Comparison of ENCODE assay signal across 8 mouse cellular contexts in genomic region chr16:32078408-32078990, GRCm38 (mm10). TPM values are rescaled to one million over a fixed set of nuclear protein-coding genes. Genes with fewer than 3 reads are reported as not detected.
DNase-seq lines count a peak whose midpoint lies in the region; ATAC-seq and TF ChIP-seq lines count a peak whose summit lies in the region.

No protein-coding gene starts in this region.

- H3K27ac ChIP-seq in layer of hippocampus, adult 2 months, result peak overlapping the region; percentile 90
- H3K27ac ChIP-seq in liver, postnatal 0 days (ENCODE audit: low read depth), result peak overlapping the region; percentile 99

- peak overlapping the region; percentile 75 for H3K4me2 ChIP-seq in liver, postnatal 0 days (ENCODE audit: low read depth, low read length)

- peak; percentile 9 for ATAC-seq in erythroblast, adult 5-6 weeks (replicated peaks; ENCODE audit: low FRiP score, poor library complexity, severe bottlenecking)
- ATAC-seq in liver, postnatal 0 days, result no peak

- peaks cover 21% of the 10 kb centered on the region for H3K4me1 ChIP-seq in liver, postnatal 0 days (ENCODE audit: insufficient read depth)

- TF ChIP-seq CTCF in layer of hippocampus, adult 2 months (conservative IDR thresholded peaks at IDR 0.05), result no peak
- TF ChIP-seq CTCF in liver, postnatal 0 days (IDR thresholded peaks at IDR 0.05; ENCODE audit: low read depth), result no peak

- TF ChIP-seq EP300 in liver, postnatal 0 days (IDR thresholded peaks at IDR 0.05; ENCODE audit: low read depth), result no peak

- under 1% methylated on average over 27 of the region's 30 CpGs for WGBS in liver, postnatal 0 days (ENCODE audit: insufficient replicate concordance)

- peak overlapping the region; percentile 88 for H3K9ac ChIP-seq in liver, postnatal 0 days (replicated peaks)

- peaks cover 6% of the 10 kb centered on the region for H3K36me3 ChIP-seq in liver, postnatal 0 days (replicated peaks; ENCODE audit: insufficient read depth, low read length)

- no peaks in the 10 kb centered on the region for H3K27me3 ChIP-seq in liver, postnatal 0 days (ENCODE audit: insufficient read depth, low read length)

- peak overlapping the region; percentile 70 for H3K4me3 ChIP-seq in layer of hippocampus, adult 2 months
- H3K4me3 ChIP-seq in liver, postnatal 0 days (ENCODE audit: low read depth, low read length), result peak overlapping the region; percentile 73

- peak; percentile 11 to 12 for DNase-seq in layer of hippocampus, adult 2 months (ENCODE audit: low spot score in 2 of 2)
- DNase-seq in layer of hippocampus, adult 8-10 months (ENCODE audit: low spot score in 2 of 2), result no peak
- peak; percentile 85 for DNase-seq in R1 (ENCODE audit: low read depth, low spot score)
- peak; percentile 69 for DNase-seq in induced T-regulatory cell, adult 2 months (ENCODE audit: low read depth)
- DNase-seq in liver, postnatal 0 days, result no peak
- DNase-seq in retina, postnatal 7 days (ENCODE audit: low read depth, low spot score), result peak; percentile 14
- no peak for DNase-seq in spleen, postnatal 14 days (ENCODE audit: low spot score in 2 of 2)

- H3K9me3 ChIP-seq in liver, postnatal 0 days (ENCODE audit: low read length), result no peaks in the 10 kb centered on the region

RNA-seq across cellular contexts. Expression of gene Pak2, which starts 0.6 kb away (rescaled TPM):
- total RNA-seq in layer of hippocampus, adult 2 months (2021), result 10 to 100 TPM; 29.2 to 29.7 TPM
- 10 to 100 TPM; 29.4 to 32.2 (median 30.6) TPM for total RNA-seq in layer of hippocampus, adult 8-10 months (2022)
- total RNA-seq in erythroblast, adult 5-6 weeks (2015; ENCODE audit: low replicate concordance), result 10.2 and 21.7 TPM in 2 replicates
- 18.1 and 20.1 TPM in 2 replicates for total RNA-seq in erythroblast, adult 5-6 weeks (2017; ENCODE audit: low replicate concordance)
- polyA plus RNA-seq in liver, postnatal 0 days (2015; fragmentation: Nextera tagmentation; extraction: Ambion mirVana), result 9.1 and 10.3 TPM in 2 replicates

RNA-seq across cellular contexts. Expression of gene Pigx, which starts 21.0 kb away (rescaled TPM):
- total RNA-seq in layer of hippocampus, adult 2 months (2021), result 10 to 100 TPM; 24.2 to 27.3 TPM
- 10 to 100 TPM; 23.2 to 36.1 (median 27.7) TPM for total RNA-seq in layer of hippocampus, adult 8-10 months (2022)
- total RNA-seq in erythroblast, adult 5-6 weeks (2015; ENCODE audit: low replicate concordance), result 16.9 and 30.4 TPM in 2 replicates
- total RNA-seq in erythroblast, adult 5-6 weeks (2017; ENCODE audit: low replicate concordance), result 5.9 and 18.3 TPM in 2 replicates
- 65.3 and 66.6 TPM in 2 replicates for polyA plus RNA-seq in liver, postnatal 0 days (2015; fragmentation: Nextera tagmentation; extraction: Ambion mirVana)

RNA-seq across cellular contexts. Expression of gene Cep19, which starts 21.1 kb away (rescaled TPM):
- total RNA-seq in layer of hippocampus, adult 2 months (2021), result 10 to 100 TPM; 62.8 to 65.5 TPM
- total RNA-seq in layer of hippocampus, adult 8-10 months (2022), result 10 to 100 TPM; 54.7 to 66.3 (median 61.6) TPM
- total RNA-seq in erythroblast, adult 5-6 weeks (2015; ENCODE audit: low replicate concordance), result 13.4 and 15.4 TPM in 2 replicates
- total RNA-seq in erythroblast, adult 5-6 weeks (2017; ENCODE audit: low replicate concordance), result 9.1 and 15.0 TPM in 2 replicates
- 5.3 and 5.4 TPM in 2 replicates for polyA plus RNA-seq in liver, postnatal 0 days (2015; fragmentation: Nextera tagmentation; extraction: Ambion mirVana)

Comparison
In these comparisons a context has a peak if more than half of its experiments do, and no peak if none do; other contexts are left out.
1. DNase-seq: peak in layer of hippocampus, adult 2 months (2 of 2), R1 (single experiment), induced T-regulatory cell, adult 2 months (single experiment) and retina, postnatal 7 days (single experiment); none in layer of hippocampus, adult 8-10 months (0 of 2), liver, postnatal 0 days (single experiment) and spleen, postnatal 14 days (0 of 2).